Mouse (Mus musculus) MEL (cell line): ENCODE measurements around the gene Zp3. TPM values are rescaled to one million over a fixed set of nuclear protein-coding genes. Genes with fewer than 3 reads are reported as not detected.

Source experiments
- DNase-seq: peaks from one replicate; pipeline ENCODE4 v3.0.0; 2011; ENCODE audit warnings: low read depth, low spot score
- H3K27ac ChIP-seq: 2 replicates; pipeline ENCODE4 v1.5.1; 2012; ENCODE audit warnings: low read depth, mild to moderate bottlenecking, control low read depth, low read length, moderate library complexity; ENCODE audit not compliant: control insufficient read depth
- H3K27me3 ChIP-seq, 2 experiments: fragments of 150-350 bp in 1 of 2; sonication (generic) in 1 of 2; 2 replicates each; pipeline ENCODE4 v1.6.1; 2012; ENCODE audit warnings: low read length in 2 of 2, mild to moderate bottlenecking in 2 of 2, improper control_type of control experiment in 1 of 2, moderate library complexity in 1 of 2; ENCODE audit not compliant: insufficient read depth in 2 of 2, control insufficient read depth in 1 of 2
- H3K36me3 ChIP-seq, 2 experiments: 2 replicates each; pipeline ENCODE4 v1.6.1; 2012 to 2014; ENCODE audit warnings: low read length in 2 of 2, improper control_type of control experiment in 1 of 2, inconsistent platforms in 1 of 2, mild to moderate bottlenecking in 1 of 2; ENCODE audit not compliant: insufficient read depth in 2 of 2, control insufficient read depth in 1 of 2
- H3K4me1 ChIP-seq, 2 experiments: fragments of 150-350 bp in 1 of 2; sonication (generic) in 1 of 2; 2 replicates each; pipeline ENCODE4 v1.6.1; 2012; ENCODE audit warnings: low read length in 2 of 2, improper control_type of control experiment in 1 of 2, mild to moderate bottlenecking in 1 of 2; ENCODE audit not compliant: insufficient read depth in 2 of 2, control insufficient read depth in 1 of 2
- H3K4me3 ChIP-seq, 2 experiments: fragments of 150-350 bp in 1 of 2; sonication (generic) in 1 of 2; 2 replicates each; pipeline ENCODE4 v1.5.1; 2012; ENCODE audit warnings: low read depth in 2 of 2, low read length in 2 of 2, mild to moderate bottlenecking in 2 of 2, moderate library complexity in 2 of 2, control low read depth in 1 of 2, improper control_type of control experiment in 1 of 2; ENCODE audit not compliant: control insufficient read depth in 1 of 2, insufficient read depth in 1 of 2
- H3K79me2 ChIP-seq: 2 replicates; pipeline ENCODE4 v1.6.1; 2012; ENCODE audit warnings: mild to moderate bottlenecking, low read length, moderate library complexity; ENCODE audit not compliant: control insufficient read depth, poor library complexity, insufficient read depth
- H3K9ac ChIP-seq: 2 replicates; pipeline ENCODE4 v1.6.1; 2012; ENCODE audit warnings: low read depth, mild to moderate bottlenecking, control low read depth, low read length, moderate library complexity; ENCODE audit not compliant: control insufficient read depth, poor library complexity, severe bottlenecking
- H3K9me3 ChIP-seq: fragments of 150-350 bp; sonication (generic); replicated peaks from 2 replicates; pipeline ENCODE4 v1.6.1; 2012; ENCODE audit warnings: mild to moderate bottlenecking, low read length, improper control_type of control experiment, moderate library complexity; ENCODE audit not compliant: insufficient read depth
- BHLHE40 ChIP-seq: IDR thresholded peaks from 2 replicates; pipeline ENCODE4 v1.6.1; 2012; ENCODE audit warnings: low read depth, mild to moderate bottlenecking, inconsistent platforms, low read length, improper control_type of control experiment, borderline replicate concordance
- CHD1 ChIP-seq: IDR thresholded peaks from 2 replicates; pipeline ENCODE4 v1.6.1; 2012; ENCODE audit warnings: low read depth, mild to moderate bottlenecking, inconsistent platforms, low read length, improper control_type of control experiment
- CHD2 ChIP-seq: IDR thresholded peaks from 2 replicates; pipeline ENCODE4 v1.6.1; 2011; ENCODE audit warnings: low read length, improper control_type of control experiment
- CTCF ChIP-seq, 3 experiments: IDR thresholded peaks in 2 of 3; conservative IDR thresholded peaks in 1 of 3; 2 replicates each; pipeline ENCODE4 v1.5.1; 2011 to 2012; ENCODE audit warnings: low read length in 3 of 3, low read depth in 2 of 3, mild to moderate bottlenecking in 2 of 3, improper control_type of control experiment in 1 of 3, inconsistent platforms in 1 of 3, mixed read lengths in 1 of 3, moderate library complexity in 1 of 3; ENCODE audit not compliant: control insufficient read depth in 1 of 3, insufficient read depth in 1 of 3, poor library complexity in 1 of 3, severe bottlenecking in 1 of 3
- E2F4 ChIP-seq: IDR thresholded peaks from 2 replicates; pipeline ENCODE4 v1.6.1; 2011; ENCODE audit warnings: low read depth, low read length, improper control_type of control experiment, borderline replicate concordance
- ELF1 ChIP-seq: IDR thresholded peaks from 2 replicates; pipeline ENCODE4 v1.6.1; 2014; ENCODE audit warnings: low read depth, mild to moderate bottlenecking, inconsistent platforms, low read length, improper control_type of control experiment, moderate library complexity
- ETS1 ChIP-seq: IDR thresholded peaks from 2 replicates; pipeline ENCODE4 v1.6.1; 2012; ENCODE audit warnings: low read depth, mild to moderate bottlenecking, inconsistent platforms, low read length, improper control_type of control experiment, moderate library complexity
- GABPA ChIP-seq: IDR thresholded peaks from 2 replicates; pipeline ENCODE4 v1.6.1; 2012; ENCODE audit warnings: low read depth, mild to moderate bottlenecking, inconsistent platforms, low read length, improper control_type of control experiment, moderate library complexity
- GATA1 ChIP-seq: IDR thresholded peaks from 2 replicates; pipeline ENCODE4 v1.6.1; 2011; ENCODE audit warnings: low read depth, low read length, improper control_type of control experiment
- HCFC1 ChIP-seq: IDR thresholded peaks from 2 replicates; pipeline ENCODE4 v1.6.1; 2012; ENCODE audit warnings: low read depth, mild to moderate bottlenecking, inconsistent platforms, low read length, improper control_type of control experiment, moderate library complexity
- JUND ChIP-seq: IDR thresholded peaks from 2 replicates; pipeline ENCODE4 v1.6.1; 2011; ENCODE audit warnings: low read depth, mild to moderate bottlenecking, improper control_type of control experiment, low read length
- MAFK ChIP-seq: IDR thresholded peaks from 2 replicates; pipeline ENCODE4 v1.6.1; 2011; ENCODE audit warnings: low read depth, mild to moderate bottlenecking, low read length, improper control_type of control experiment, borderline replicate concordance
- MAX ChIP-seq: IDR thresholded peaks from 2 replicates; pipeline ENCODE4 v1.6.1; 2011; ENCODE audit warnings: low read length, improper control_type of control experiment
- MAZ ChIP-seq: IDR thresholded peaks from 2 replicates; pipeline ENCODE4 v1.6.1; 2012; ENCODE audit warnings: low read depth, mild to moderate bottlenecking, inconsistent platforms, low read length, improper control_type of control experiment
- MEF2A ChIP-seq: IDR thresholded peaks from 2 replicates; pipeline ENCODE4 v1.6.1; 2014; ENCODE audit warnings: low read depth, mild to moderate bottlenecking, inconsistent platforms, low read length, improper control_type of control experiment; ENCODE audit not compliant: poor library complexity, insufficient replicate concordance, severe bottlenecking; ENCODE audit errors: extremely low read depth
- MYB ChIP-seq: IDR thresholded peaks from 2 replicates; pipeline ENCODE4 v1.6.1; 2011; ENCODE audit warnings: mild to moderate bottlenecking, low read depth, low read length, improper control_type of control experiment
- NELFE ChIP-seq: IDR thresholded peaks from 2 replicates; pipeline ENCODE4 v1.6.1; 2011; ENCODE audit warnings: low read depth, low read length, improper control_type of control experiment
- NRF1 ChIP-seq: IDR thresholded peaks from 2 replicates; pipeline ENCODE4 v1.6.1; 2014; ENCODE audit warnings: low read depth, mild to moderate bottlenecking, inconsistent platforms, low read length, improper control_type of control experiment, moderate library complexity; ENCODE audit not compliant: poor library complexity, insufficient read depth, severe bottlenecking
- POLR2A ChIP-seq, 2 experiments: IDR thresholded peaks; 2 replicates each; pipeline ENCODE4 v1.6.1; 2011 to 2012; ENCODE audit warnings: low read length in 2 of 2, mild to moderate bottlenecking in 2 of 2, control low read depth in 1 of 2, improper control_type of control experiment in 1 of 2, low read depth in 1 of 2, moderate library complexity in 1 of 2; ENCODE audit not compliant: control insufficient read depth in 1 of 2, insufficient read depth in 1 of 2, poor library complexity in 1 of 2
- POLR2AphosphoS2 ChIP-seq: IDR thresholded peaks from 2 replicates; pipeline ENCODE4 v1.6.1; 2011; ENCODE audit warnings: low read length, improper control_type of control experiment
- POLR2AphosphoS5 ChIP-seq: IDR thresholded peaks from 2 replicates; pipeline ENCODE4 v1.6.1; 2012; ENCODE audit warnings: low read depth, borderline replicate concordance, mild to moderate bottlenecking, inconsistent platforms, low read length, moderate library complexity, mixed read lengths
- RAD21 ChIP-seq: IDR thresholded peaks from 2 replicates; pipeline ENCODE4 v1.6.1; 2011; ENCODE audit warnings: mild to moderate bottlenecking, low read depth, low read length, improper control_type of control experiment
- RCOR1 ChIP-seq: IDR thresholded peaks from 2 replicates; pipeline ENCODE4 v1.6.1; 2012; ENCODE audit warnings: low read depth, mild to moderate bottlenecking, inconsistent platforms, low read length, improper control_type of control experiment
- SIN3A ChIP-seq: IDR thresholded peaks from 2 replicates; pipeline ENCODE4 v1.6.1; 2012; ENCODE audit warnings: low read length, improper control_type of control experiment, inconsistent platforms
- SMC3 ChIP-seq: IDR thresholded peaks from 2 replicates; pipeline ENCODE4 v1.6.1; 2011; ENCODE audit warnings: low read depth, low read length, improper control_type of control experiment
- TAL1 ChIP-seq: IDR thresholded peaks from 2 replicates; pipeline ENCODE4 v1.6.1; 2012; ENCODE audit warnings: mild to moderate bottlenecking, inconsistent platforms, low read length, moderate library complexity, mixed read lengths
- TBP ChIP-seq: IDR thresholded peaks from 2 replicates; pipeline ENCODE4 v1.8.0; 2011; ENCODE audit warnings: low read depth, low read length, improper control_type of control experiment
- TCF12 ChIP-seq: IDR thresholded peaks from 2 replicates; pipeline ENCODE4 v1.6.1; 2014; ENCODE audit warnings: low read depth, mild to moderate bottlenecking, inconsistent platforms, low read length, improper control_type of control experiment, moderate library complexity
- UBTF ChIP-seq: IDR thresholded peaks from 2 replicates; pipeline ENCODE4 v1.6.1; 2012; ENCODE audit warnings: low read depth, mild to moderate bottlenecking, inconsistent platforms, low read length, improper control_type of control experiment, moderate library complexity, borderline replicate concordance; ENCODE audit not compliant: insufficient read depth
- USF1 ChIP-seq: IDR thresholded peaks from 2 replicates; pipeline ENCODE4 v1.6.1; 2014; ENCODE audit warnings: low read depth, mild to moderate bottlenecking, inconsistent platforms, low read length, improper control_type of control experiment, moderate library complexity
- USF2 ChIP-seq, 2 experiments: IDR thresholded peaks; 2 replicates each; pipeline ENCODE4 v1.6.1; 2011 to 2012; ENCODE audit warnings: improper control_type of control experiment in 2 of 2, low read length in 2 of 2, borderline replicate concordance in 1 of 2, inconsistent platforms in 1 of 2, low read depth in 1 of 2, mild to moderate bottlenecking in 1 of 2; ENCODE audit not compliant: insufficient read depth in 1 of 2
- ZC3H11A ChIP-seq: IDR thresholded peaks from 2 replicates; pipeline ENCODE4 v1.6.1; 2012; ENCODE audit warnings: low read depth, mild to moderate bottlenecking, inconsistent platforms, low read length, improper control_type of control experiment
- ZKSCAN1 ChIP-seq: IDR thresholded peaks from 2 replicates; pipeline ENCODE4 v1.6.1; 2012; ENCODE audit warnings: low read depth, mild to moderate bottlenecking, inconsistent platforms, low read length, improper control_type of control experiment, moderate library complexity
- ZMIZ1 ChIP-seq: IDR thresholded peaks from 2 replicates; pipeline ENCODE4 v1.6.1; 2012; ENCODE audit warnings: low read depth, mild to moderate bottlenecking, inconsistent platforms, low read length, improper control_type of control experiment, moderate library complexity
- ZNF384 ChIP-seq: IDR thresholded peaks from 2 replicates; pipeline ENCODE4 v1.6.1; 2012; ENCODE audit warnings: low read depth, mild to moderate bottlenecking, inconsistent platforms, low read length, improper control_type of control experiment
- polyA plus RNA-seq, 2 experiments: library from polyadenylated mRNA; stranded (reverse) in 1 of 2; unstranded in 1 of 2; fragments of >175 nt in 1 of 2; fragments of >200 nt in 1 of 2; gene quantifications; 2 replicates each; pipeline versions ENCODE4 v1.2.1 to v1.2.4; 2012; ENCODE audit warnings: low replicate concordance in 2 of 2, low read depth in 1 of 2; ENCODE audit not compliant: insufficient read length in 2 of 2, insufficient read depth in 1 of 2, missing spikeins in 1 of 2
- total RNA-seq: library from RNA; depleted of rRNA; stranded (reverse); fragments of 300-350 nt; gene quantifications from 2 replicates; pipeline ENCODE4 v1.2.3, GENCODE M21; 2012

The Zp3 gene
- total and polyA plus RNA-seq, 3 experiments, result not detected

GRCm38 (mm10) chr5:135957207-135957974 is 22.5 kb upstream of the Zp3 start:
- Histone ChIP-seq H3K4me1 (peaks cover 10 to 27% of the 10 kb centered on the region in 2 experiments), H3K27me3 (no peaks in the 10 kb centered on the region), H3K4me3 (peak overlapping the region; percentile 56 to 62), H3K79me2 (no peaks in the 10 kb centered on the region; the same call in 1 of the 2 replicates), H3K9me3 (no peaks in the 10 kb centered on the region), H3K27ac (peak overlapping the region; percentile 90), H3K36me3 (peaks cover 0 to 24% of the 10 kb centered on the region in 2 experiments; a peak in 2 of 4 replicates), H3K9ac (peak overlapping the region; percentile 83)
- peak; percentile 99 for DNase-seq
- TF ChIP-seq USF1, result 0 out of 2 replicates have a peak, but pooled peaks have one; percentile 25
- peak; percentile 69; the same call in 1 of the 2 replicates for TF ChIP-seq CHD1
- TF ChIP-seq GATA1, result no peak
- TF ChIP-seq SIN3A, result peak; percentile 21; the same call in 1 of the 2 replicates
- TF ChIP-seq POLR2AphosphoS5, result no peak
- TF ChIP-seq UBTF, result no peak
- TF ChIP-seq CTCF (IDR thresholded peaks at IDR 0.05 in 2 of 3, conservative IDR thresholded peaks at IDR 0.05 in 1 of 3; ENCODE audit: control insufficient read depth in 1 of 3, insufficient read depth in 1 of 3, low read depth in 2 of 3, low read length in 3 of 3, poor library complexity in 1 of 3, severe bottlenecking in 1 of 3), result no peak
- no peak for TF ChIP-seq E2F4
- TF ChIP-seq ZMIZ1, result peak; percentile 31; the same call in 1 of the 2 replicates
- peak; percentile 77; the same call in 1 of the 2 replicates for TF ChIP-seq HCFC1
- TF ChIP-seq MYB, result no peak
- TF ChIP-seq ZKSCAN1, result no peak; the same call in 1 of the 2 replicates
- TF ChIP-seq GABPA, result peak; percentile 88
- 0 out of 2 replicates have a peak, but pooled peaks have one; percentile 37 for TF ChIP-seq JUND
- 0 out of 2 replicates have a peak, but pooled peaks have one; percentile 33 for TF ChIP-seq MAZ
- peak; percentile 98 for TF ChIP-seq ZNF384
- TF ChIP-seq BHLHE40, result no peak
- no peak for TF ChIP-seq CHD2
- TF ChIP-seq MAFK, result peak; percentile 74; the same call in 1 of the 2 replicates
- no peak for TF ChIP-seq MEF2A
- TF ChIP-seq TAL1, result no peak
- peak; percentile 92 for TF ChIP-seq MAX
- no peak for TF ChIP-seq RAD21
- TF ChIP-seq ETS1, result peak; percentile 63
- TF ChIP-seq POLR2A (IDR thresholded peaks at IDR 0.05; ENCODE audit: control insufficient read depth in 1 of 2, insufficient read depth in 1 of 2, low read depth in 1 of 2, low read length in 2 of 2, poor library complexity in 1 of 2), result peak in 1 of 2 experiments; percentile 88; a peak in 2 of 4 replicates
- peak; percentile 52; the same call in 1 of the 2 replicates for TF ChIP-seq TBP
- TF ChIP-seq SMC3, result no peak
- TF ChIP-seq RCOR1, result no peak
- peak; percentile 93 for TF ChIP-seq POLR2AphosphoS2
- no peak for TF ChIP-seq ZC3H11A
- TF ChIP-seq ELF1, result peak; percentile 78
- peak; percentile 47 for TF ChIP-seq TCF12
- peak; percentile 91 for TF ChIP-seq NELFE
- TF ChIP-seq USF2 (IDR thresholded peaks at IDR 0.05; ENCODE audit: borderline replicate concordance in 1 of 2, insufficient read depth in 1 of 2, low read depth in 1 of 2, low read length in 2 of 2), result no peak
- TF ChIP-seq NRF1, result 0 out of 2 replicates have a peak, but pooled peaks have one; percentile 25
